Mouse (Mus musculus): ENCODE measurements around the gene Cacnb1. TPM values are rescaled to one million over a fixed set of nuclear protein-coding genes. Genes with fewer than 3 reads are reported as not detected.

Gene Cacnb1
- total RNA-seq, 2 experiments from 2014 or later = 149 to 163 TPM

- no peak for DNase-seq (ENCODE audit: low spot score in 2 of 2)
- intact Hi-C loops (cut with DNase I) = no loop called here
Measured at GRCm38 (mm10) chr11:98045596-98045995, 22.8 kb upstream of the Cacnb1 start.

- no peak for DNase-seq (ENCODE audit: low spot score in 2 of 2)
- intact Hi-C loops (cut with DNase I) = no loop called here
Measured at GRCm38 (mm10) chr11:98044074-98044473, 21.2 kb upstream of the Cacnb1 start.

GRCm38 (mm10) chr11:98042741-98043140 is 19.9 kb upstream of the Cacnb1 start:
- intact Hi-C loops (cut with DNase I) = no loop called here
- DNase-seq (ENCODE audit: low spot score in 2 of 2) = no peak

- no peak for DNase-seq (ENCODE audit: low spot score in 2 of 2)
- intact Hi-C loops (cut with DNase I) = no loop called here
Measured at GRCm38 (mm10) chr11:98040975-98041374, 18.1 kb upstream of the Cacnb1 start.

- peak; percentile 67 to 77 for DNase-seq (ENCODE audit: low spot score in 2 of 2)
- intact Hi-C loops (cut with DNase I) = loop anchor here (2.0 kb wide), 1 partner anchor 15 kb away; the partner anchor contains the start of gene Stac2
Measured at GRCm38 (mm10) chr11:98037871-98038270, 15.0 kb upstream of the Cacnb1 start.

GRCm38 (mm10) chr11:98035977-98036377 is 13.1 kb upstream of the Cacnb1 start:
- intact Hi-C loops (cut with DNase I) = loop anchor here (2.0 kb wide), 1 partner anchor 17 kb away; the partner anchor contains the start of gene Stac2
- peak; percentile 55 to 77 for DNase-seq (ENCODE audit: low spot score in 2 of 2)

GRCm38 (mm10) chr11:98034840-98035239 is 12.0 kb upstream of the Cacnb1 start:
- peak in 1 of 2 experiments; percentile 28 for DNase-seq (ENCODE audit: low spot score in 2 of 2)
- intact Hi-C loops (cut with DNase I) = no loop called here

GRCm38 (mm10) chr11:98034061-98034460 is 11.2 kb upstream of the Cacnb1 start:
- DNase-seq (ENCODE audit: low spot score in 2 of 2) = no peak
- intact Hi-C loops (cut with DNase I) = no loop called here

GRCm38 (mm10) chr11:98031443-98031770 is 8.6 kb upstream of the Cacnb1 start:
- intact Hi-C loops (cut with DNase I) = loop anchor here (1.0 kb wide), 1 partner anchor 44 kb away; no protein-coding TSS in a partner anchor
- DNase-seq (ENCODE audit: low spot score in 2 of 2) = peak; percentile 65 to 73

- intact Hi-C loops (cut with DNase I) = loop anchor here (1.0 kb wide), 1 partner anchor 44 kb away; no protein-coding TSS in a partner anchor
- no peak for DNase-seq (ENCODE audit: low spot score in 2 of 2)
Measured at GRCm38 (mm10) chr11:98030701-98031442, 8.0 kb upstream of the Cacnb1 start.

- no peak for DNase-seq (ENCODE audit: low spot score in 2 of 2)
- intact Hi-C loops (cut with DNase I) = loop anchor here (10.0 kb wide), 1 partner anchor 117 kb away; no protein-coding TSS in a partner anchor
Measured at GRCm38 (mm10) chr11:98027785-98028184, 5.0 kb upstream of the Cacnb1 start.

- intact Hi-C loops (cut with DNase I) = loop anchor here (10.0 kb wide), 1 partner anchor 118 kb away; no protein-coding TSS in a partner anchor
- no peak for DNase-seq (ENCODE audit: low spot score in 2 of 2)
Measured at GRCm38 (mm10) chr11:98027297-98027688, 4.5 kb upstream of the Cacnb1 start.

GRCm38 (mm10) chr11:98026570-98027296 is 3.9 kb upstream of the Cacnb1 start, which contains the start of gene Rpl19:
Gene Rpl19 (plus strand): TSS chr11:98026710.
- DNase-seq (ENCODE audit: low spot score in 2 of 2) = peak; percentile 90 to 93
- intact Hi-C loops (cut with DNase I) = loop anchor here (10.0 kb wide), 1 partner anchor 118 kb away; no protein-coding TSS in a partner anchor

GRCm38 (mm10) chr11:98026248-98026569 is 3.4 kb upstream of the Cacnb1 start:
- DNase-seq (ENCODE audit: low spot score in 2 of 2) = no peak
- intact Hi-C loops (cut with DNase I) = loop anchor here (10.0 kb wide), 1 partner anchor 119 kb away; no protein-coding TSS in a partner anchor

- intact Hi-C loops (cut with DNase I) = loop anchor here (10.0 kb wide), 1 partner anchor 120 kb away; no protein-coding TSS in a partner anchor
- DNase-seq (ENCODE audit: low spot score in 2 of 2) = no peak
Measured at GRCm38 (mm10) chr11:98024516-98024915, 1.7 kb upstream of the Cacnb1 start.

GRCm38 (mm10) chr11:98022253-98022554 is 630 bp downstream of the Cacnb1 start:
- DNase-seq (ENCODE audit: low spot score in 2 of 2) = no peak
- intact Hi-C loops (cut with DNase I) = loop anchor here (10.0 kb wide), 1 partner anchor 123 kb away; no protein-coding TSS in a partner anchor

GRCm38 (mm10) chr11:98021565-98022252 is 1.1 kb downstream of the Cacnb1 start:
- peak; percentile 69 to 73 for DNase-seq (ENCODE audit: low spot score in 2 of 2)
- intact Hi-C loops (cut with DNase I) = loop anchor here (10.0 kb wide), 1 partner anchor 123 kb away; no protein-coding TSS in a partner anchor

GRCm38 (mm10) chr11:98021118-98021517 is 1.7 kb downstream of the Cacnb1 start:
- intact Hi-C loops (cut with DNase I) = loop anchor here (10.0 kb wide), 1 partner anchor 124 kb away; no protein-coding TSS in a partner anchor
- no peak for DNase-seq (ENCODE audit: low spot score in 2 of 2)

GRCm38 (mm10) chr11:98020710-98021109 is 2.1 kb downstream of the Cacnb1 start:
- intact Hi-C loops (cut with DNase I) = loop anchor here (1.0 to 10.0 kb wide), 2 partner anchors 16 to 124 kb away; no protein-coding TSS in a partner anchor
- no peak for DNase-seq (ENCODE audit: low spot score in 2 of 2)

Measured in left cerebral cortex, postnatal 36 days (tissue).